Mouse (Mus musculus) kidney, embryonic 14.5 days (tissue): ENCODE data around the gene Scarb2. TPM values are rescaled to one million over a fixed set of nuclear protein-coding genes. Genes with fewer than 3 reads are reported as not detected.

Experiments used
- ATAC-seq: fragments of 200-750 bp; cut with Nextera tagmentation; 2 replicates; pipeline ENCODE4 v1.8.0; 2017; ENCODE audit warnings: moderate number of reproducible peaks, mild to moderate bottlenecking, moderate TSS enrichment, moderate library complexity; ENCODE audit not compliant: low FRiP score, low TSS enrichment
- H3K27ac ChIP-seq: fragments of 300-500 bp; sonication (generic); 2 replicates; pipeline ENCODE4 v1.5.1; 2014; ENCODE audit warnings: low read depth, mild to moderate bottlenecking, low read length, moderate library complexity, mixed read lengths
- H3K27me3 ChIP-seq: fragments of 300-500 bp; sonication (generic); 2 replicates; pipeline ENCODE4 v1.6.1; 2014; ENCODE audit warnings: mild to moderate bottlenecking, low read length; ENCODE audit not compliant: control insufficient read depth, insufficient read depth
- H3K36me3 ChIP-seq: fragments of 300-500 bp; sonication (generic); 2 replicates; pipeline ENCODE4 v1.6.1; 2014; ENCODE audit warnings: low read length, mixed read lengths; ENCODE audit not compliant: control insufficient read depth, insufficient read depth
- H3K4me1 ChIP-seq: fragments of 300-500 bp; sonication (generic); 2 replicates; pipeline ENCODE4 v1.6.1; 2014; ENCODE audit warnings: low read length, mixed read lengths; ENCODE audit not compliant: control insufficient read depth, insufficient read depth
- H3K4me2 ChIP-seq: fragments of 300-500 bp; sonication (generic); replicated peaks from 2 replicates; pipeline ENCODE4 v1.6.1; 2014; ENCODE audit warnings: low read depth, mild to moderate bottlenecking, low read length
- H3K4me3 ChIP-seq: fragments of 300-500 bp; sonication (generic); 2 replicates; pipeline ENCODE4 v1.5.1; 2014; ENCODE audit warnings: mild to moderate bottlenecking, low read length
- H3K9ac ChIP-seq: fragments of 300-500 bp; sonication (generic); 2 replicates; pipeline ENCODE4 v1.6.1; 2014; ENCODE audit warnings: low read depth, mild to moderate bottlenecking, low read length, moderate library complexity
- H3K9me3 ChIP-seq: fragments of 300-500 bp; sonication (generic); 2 replicates; pipeline ENCODE4 v1.6.1; 2016; ENCODE audit warnings: low read length; ENCODE audit not compliant: control insufficient read depth
- WGBS: fragments of 180-500 bp; shearing (Covaris S2); extraction: QIAGEN DNeasy Blood & Tissue Kit; methylation state at CpG from one replicate; pipeline ENCODE4 v1.1.7; 2014; 5-methylcytosine and 5-hydroxymethylcytosine counted together
- polyA plus RNA-seq: library from polyadenylated mRNA; unstranded; fragments of >200 nt; fragmentation: Nextera tagmentation; extraction: Ambion mirVana; gene quantifications from 2 replicates; pipeline ENCODE4 v1.2.1, GENCODE M21; 2014

Gene Scarb2
- polyA plus RNA-seq, 1 experiment from 2014 or later, result 5.7 TPM

GRCm38 (mm10) chr5:92498661-92499060 is 8.0 kb downstream of the Scarb2 start:
- Histone ChIP-seq H3K9ac (no peak overlapping the region), H3K4me1 (peaks cover 9% of the 10 kb centered on the region; the same call in 1 of the 2 replicates), H3K36me3 (no peaks in the 10 kb centered on the region), H3K9me3 (no peaks in the 10 kb centered on the region), H3K27me3 (no peaks in the 10 kb centered on the region), H3K27ac (no peak overlapping the region), H3K4me3 (no peak overlapping the region), H3K4me2 (no peak overlapping the region)
- 16% methylated on average over 5 of the region's 5 CpGs for WGBS
- peak; percentile 58; the same call in 1 of the 2 replicates for ATAC-seq

GRCm38 (mm10) chr5:92498225-92498624 is 8.4 kb downstream of the Scarb2 start:
- Histone ChIP-seq H3K4me3 (no peak overlapping the region), H3K27ac (no peak overlapping the region), H3K9ac (no peak overlapping the region), H3K4me1 (peaks cover 9% of the 10 kb centered on the region; the same call in 1 of the 2 replicates), H3K9me3 (no peaks in the 10 kb centered on the region), H3K36me3 (no peaks in the 10 kb centered on the region), H3K4me2 (no peak overlapping the region), H3K27me3 (no peaks in the 10 kb centered on the region)
- 69% methylated on average over 3 of the region's 3 CpGs for WGBS
- no peak for ATAC-seq

GRCm38 (mm10) chr5:92495771-92496409 is 10.7 kb downstream of the Scarb2 start:
- no peak overlapping the region for H3K27ac ChIP-seq
- no peak for ATAC-seq
- no peak overlapping the region for H3K4me2 ChIP-seq
- H3K9ac ChIP-seq, result no peak overlapping the region
- H3K27me3 ChIP-seq, result no peaks in the 10 kb centered on the region
- no peaks in the 10 kb centered on the region for H3K9me3 ChIP-seq
- 88% methylated on average over 7 of the region's 7 CpGs for WGBS
- peaks cover 9% of the 10 kb centered on the region; the same call in 1 of the 2 replicates for H3K4me1 ChIP-seq
- H3K4me3 ChIP-seq, result no peak overlapping the region
- H3K36me3 ChIP-seq, result no peaks in the 10 kb centered on the region

GRCm38 (mm10) chr5:92495291-92495690 is 11.3 kb downstream of the Scarb2 start:
- Histone ChIP-seq H3K4me1 (peaks cover 9% of the 10 kb centered on the region; the same call in 1 of the 2 replicates), H3K27me3 (no peaks in the 10 kb centered on the region), H3K36me3 (no peaks in the 10 kb centered on the region), H3K4me2 (no peak overlapping the region), H3K9me3 (no peaks in the 10 kb centered on the region), H3K27ac (no peak overlapping the region), H3K9ac (no peak overlapping the region), H3K4me3 (no peak overlapping the region)
- ATAC-seq, result no peak
- 60% methylated on average over 4 of the region's 4 CpGs for WGBS

GRCm38 (mm10) chr5:92493423-92493822 is 13.2 kb downstream of the Scarb2 start:
- no peak for ATAC-seq
- H3K4me3 ChIP-seq, result no peak overlapping the region
- H3K9me3 ChIP-seq, result no peaks in the 10 kb centered on the region
- 54% methylated on average over 7 of the region's 7 CpGs for WGBS
- H3K4me1 ChIP-seq, result peaks cover 18% of the 10 kb centered on the region; the same call in 1 of the 2 replicates
- no peak overlapping the region for H3K27ac ChIP-seq
- H3K4me2 ChIP-seq, result no peak overlapping the region
- H3K27me3 ChIP-seq, result no peaks in the 10 kb centered on the region
- no peaks in the 10 kb centered on the region for H3K36me3 ChIP-seq
- H3K9ac ChIP-seq, result no peak overlapping the region

GRCm38 (mm10) chr5:92490779-92491178 is 15.9 kb downstream of the Scarb2 start:
- no peak for ATAC-seq
- WGBS, result 72% methylated on average over 4 of the region's 4 CpGs
- peaks cover 21% of the 10 kb centered on the region; the same call in 1 of the 2 replicates for H3K4me1 ChIP-seq

GRCm38 (mm10) chr5:92490304-92490703 is 16.3 kb downstream of the Scarb2 start:
- H3K27ac ChIP-seq, result no peak overlapping the region
- no peak overlapping the region for H3K4me2 ChIP-seq
- no peak overlapping the region for H3K9ac ChIP-seq
- no peak overlapping the region for H3K4me3 ChIP-seq
- 79% methylated on average over 3 of the region's 3 CpGs for WGBS
- no peaks in the 10 kb centered on the region for H3K36me3 ChIP-seq
- peaks cover 21% of the 10 kb centered on the region; the same call in 1 of the 2 replicates for H3K4me1 ChIP-seq
- no peaks in the 10 kb centered on the region for H3K9me3 ChIP-seq
- no peak for ATAC-seq
- H3K27me3 ChIP-seq, result no peaks in the 10 kb centered on the region

More at GRCm38 (mm10) chr5:92490779-92491178, 15.9 kb downstream of the Scarb2 start:
- no peak overlapping the region for H3K4me2 ChIP-seq
- no peaks in the 10 kb centered on the region for H3K36me3 ChIP-seq
- no peaks in the 10 kb centered on the region for H3K9me3 ChIP-seq
- no peak overlapping the region for H3K27ac ChIP-seq
- no peak overlapping the region for H3K4me3 ChIP-seq
- no peaks in the 10 kb centered on the region for H3K27me3 ChIP-seq
- no peak overlapping the region for H3K9ac ChIP-seq

- Histone ChIP-seq H3K36me3 (no peaks in the 10 kb centered on the region; the same call in 1 of the 2 replicates), H3K9me3 (no peaks in the 10 kb centered on the region), H3K9ac (no peak overlapping the region), H3K27ac (no peak overlapping the region), H3K4me1 (peaks cover 21% of the 10 kb centered on the region; the same call in 1 of the 2 replicates), H3K27me3 (no peaks in the 10 kb centered on the region), H3K4me3 (no peak overlapping the region), H3K4me2 (no peak overlapping the region)
- ATAC-seq, result no peak
- 75% methylated on average over 4 of the region's 4 CpGs for WGBS
These were observed 17.1 kb downstream of the Scarb2 start for GRCm38 (mm10) chr5:92489503-92489902.

- H3K27me3 ChIP-seq, result no peaks in the 10 kb centered on the region
- H3K36me3 ChIP-seq, result peaks cover 4% of the 10 kb centered on the region; the same call in 1 of the 2 replicates
- no peak overlapping the region for H3K27ac ChIP-seq
- no peak overlapping the region for H3K9ac ChIP-seq
- peak; percentile 64; the same call in 1 of the 2 replicates for ATAC-seq
- no peaks in the 10 kb centered on the region for H3K9me3 ChIP-seq
- no peak overlapping the region for H3K4me2 ChIP-seq
- peaks cover 17% of the 10 kb centered on the region; the same call in 1 of the 2 replicates for H3K4me1 ChIP-seq
- no peak overlapping the region for H3K4me3 ChIP-seq
- WGBS, result 41% methylated on average over 7 of the region's 7 CpGs
These were observed 17.7 kb downstream of the Scarb2 start for GRCm38 (mm10) chr5:92488961-92489360.
